Mouse (Mus musculus) hindbrain, embryonic 13.5 days (tissue): ENCODE measurements around the gene Bysl. TPM values are rescaled to one million over a fixed set of nuclear protein-coding genes. Genes with fewer than 3 reads are reported as not detected.
"Not testable (repeated sequence)": the region's sequence is repeated elsewhere in the genome, so short reads cannot be mapped to it uniquely, and the experiment has no call there.

Source experiments
- ATAC-seq: fragments of 200-750 bp; cut with Nextera tagmentation; 2 replicates; pipeline ENCODE4 v1.8.0; 2017; ENCODE audit warnings: moderate TSS enrichment; ENCODE audit not compliant: low FRiP score
- H3K27ac ChIP-seq: fragments of 300-500 bp; sonication (generic); 2 replicates; pipeline ENCODE4 v1.5.1; 2015; ENCODE audit warnings: inconsistent platforms, mild to moderate bottlenecking, moderate library complexity
- H3K27me3 ChIP-seq: fragments of 300-500 bp; sonication (generic); 2 replicates; pipeline ENCODE4 v1.6.1; 2015; ENCODE audit warnings: mild to moderate bottlenecking, inconsistent platforms
- H3K36me3 ChIP-seq: fragments of 300-500 bp; sonication (generic); 2 replicates; pipeline ENCODE4 v1.6.1; 2015; ENCODE audit warnings: mild to moderate bottlenecking, inconsistent platforms
- H3K4me1 ChIP-seq: fragments of 300-500 bp; sonication (generic); replicated peaks from 2 replicates; pipeline ENCODE4 v1.6.1; 2015; ENCODE audit warnings: inconsistent platforms
- H3K4me2 ChIP-seq: fragments of 300-500 bp; sonication (generic); 2 replicates; pipeline ENCODE4 v1.6.1; 2015; ENCODE audit warnings: inconsistent platforms, mild to moderate bottlenecking, moderate library complexity
- H3K4me3 ChIP-seq: fragments of 300-500 bp; sonication (generic); 2 replicates; pipeline ENCODE4 v1.5.1; 2015; ENCODE audit warnings: mild to moderate bottlenecking, inconsistent platforms
- H3K9ac ChIP-seq: fragments of 300-500 bp; sonication (generic); 2 replicates; pipeline ENCODE4 v1.6.1; 2015; ENCODE audit warnings: mild to moderate bottlenecking, inconsistent platforms
- H3K9me3 ChIP-seq: fragments of 300-500 bp; sonication (generic); 2 replicates; pipeline ENCODE4 v1.6.1; 2016; ENCODE audit warnings: inconsistent platforms
- WGBS: fragments of 180-500 bp; shearing (Covaris S2); methylation state at CpG from one replicate; pipeline ENCODE4 v1.1.7; 2015; 5-methylcytosine and 5-hydroxymethylcytosine counted together
- polyA plus RNA-seq: library from polyadenylated mRNA; unstranded; fragments of >200 nt; fragmentation: Nextera tagmentation; extraction: Ambion mirVana; gene quantifications from 2 replicates; pipeline ENCODE4 v1.2.1, GENCODE M21; 2015

Bysl gene
- polyA plus RNA-seq, 1 experiment from 2014 or later, result 33.9 TPM

GRCm38 (mm10) chr17:47616119-47616518 is 4.8 kb upstream of the Bysl start:
- peaks cover 19% of the 10 kb centered on the region for H3K4me1 ChIP-seq
- H3K9ac ChIP-seq, result no peak overlapping the region
- peaks cover 44% of the 10 kb centered on the region for H3K36me3 ChIP-seq
- H3K9me3 ChIP-seq, result no peaks in the 10 kb centered on the region
- 97% methylated on average over 8 of the region's 8 CpGs for WGBS
- no peak for ATAC-seq
- H3K27ac ChIP-seq, result no peak overlapping the region
- no peaks in the 10 kb centered on the region for H3K27me3 ChIP-seq
- no peak overlapping the region for H3K4me2 ChIP-seq
- no peak overlapping the region for H3K4me3 ChIP-seq

- Histone ChIP-seq H3K4me3 (no peak overlapping the region), H3K4me1 (peaks cover 36% of the 10 kb centered on the region), H3K36me3 (peaks cover 40% of the 10 kb centered on the region), H3K27me3 (no peaks in the 10 kb centered on the region), H3K27ac (no peak overlapping the region), H3K9ac (no peak overlapping the region), H3K4me2 (no peak overlapping the region), H3K9me3 (no peaks in the 10 kb centered on the region)
- no peak for ATAC-seq
- 92% methylated on average over 1 of the region's 1 CpGs for WGBS
Observed at GRCm38 (mm10) chr17:47614018-47614417, 2.7 kb upstream of the Bysl start.

DNA sequence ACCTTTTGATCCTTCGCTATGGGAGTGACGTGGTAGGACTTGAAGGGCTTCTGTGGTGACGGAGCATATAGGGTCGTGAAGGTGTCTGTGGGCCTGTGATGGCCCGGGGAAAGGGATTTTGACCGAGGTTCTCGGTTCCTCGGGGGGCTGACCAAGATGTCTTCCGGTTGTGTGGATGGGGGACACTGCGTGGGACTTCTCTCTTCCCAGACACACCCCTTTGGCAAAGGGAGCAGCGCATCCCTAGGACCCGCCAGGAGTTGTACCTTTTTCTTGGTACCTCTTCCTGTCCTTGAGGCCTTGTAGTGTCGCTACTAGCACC is 330 bp upstream of the Bysl start:
- Histone ChIP-seq H3K36me3 (peaks cover 44% of the 10 kb centered on the region), H3K4me3 (peak overlapping the region; percentile 85), H3K4me2 (peak overlapping the region; percentile 96), H3K4me1 (peaks cover 39% of the 10 kb centered on the region), H3K9ac (peak overlapping the region; percentile 85), H3K27me3 (no peaks in the 10 kb centered on the region), H3K9me3 (no peaks in the 10 kb centered on the region), H3K27ac (peak overlapping the region; percentile 77; the same call in 1 of the 2 replicates)
- no peak; the same call in 1 of the 2 replicates for ATAC-seq
- WGBS, result 0% methylated on average over 13 of the region's 13 CpGs

DNA sequence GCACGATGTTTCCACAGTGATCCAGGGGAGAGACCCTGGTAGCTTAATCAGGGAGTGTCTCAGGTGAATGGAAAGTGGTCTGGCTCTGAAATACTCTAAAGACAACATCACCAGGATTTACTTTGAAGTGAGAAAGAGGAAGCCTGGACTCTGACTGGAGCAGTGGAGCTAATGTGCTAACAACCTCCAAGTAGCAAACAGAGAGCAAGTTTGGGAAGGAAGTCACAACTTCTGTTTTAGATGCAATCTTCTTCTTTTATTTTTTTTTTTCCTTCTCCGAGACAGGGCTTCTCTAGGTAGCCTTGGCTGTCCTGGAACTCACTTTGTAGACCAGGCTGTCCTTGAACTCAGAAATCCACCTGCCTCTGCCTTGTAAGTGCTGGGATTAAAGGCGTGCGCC is 2.1 kb downstream of the Bysl start:
- H3K4me1 ChIP-seq, result peaks cover 39% of the 10 kb centered on the region

GRCm38 (mm10) chr17:47606220-47606619 is 5.1 kb downstream of the Bysl start:
- WGBS, result 79% methylated on average over 5 of the region's 5 CpGs
- Histone ChIP-seq H3K4me1 (peaks cover 20% of the 10 kb centered on the region), H3K36me3 (peaks cover 77% of the 10 kb centered on the region), H3K4me3 (no peak overlapping the region), H3K9ac (no peak overlapping the region), H3K27ac (no peak overlapping the region), H3K4me2 (no peak overlapping the region), H3K27me3 (no peaks in the 10 kb centered on the region), H3K9me3 (no peaks in the 10 kb centered on the region)
- ATAC-seq, result no peak

More for the DNA sequence above, 2.1 kb downstream of the Bysl start:
- no peak overlapping the region for H3K4me2 ChIP-seq
- no peak overlapping the region for H3K27ac ChIP-seq
- peaks cover 53% of the 10 kb centered on the region for H3K36me3 ChIP-seq
- ATAC-seq, result no peak
- no peaks in the 10 kb centered on the region for H3K27me3 ChIP-seq
- no peaks in the 10 kb centered on the region for H3K9me3 ChIP-seq
- no peak overlapping the region for H3K9ac ChIP-seq
- H3K4me3 ChIP-seq, result no peak overlapping the region
- WGBS, result 93% methylated on average over 4 of the region's 4 CpGs

- Histone ChIP-seq H3K4me3 (no peak overlapping the region), H3K36me3 (peaks cover 86% of the 10 kb centered on the region)
Observed at GRCm38 (mm10) chr17:47602289-47602688, 9.0 kb downstream of the Bysl start.

GRCm38 (mm10) chr17:47601389-47601755 is 9.9 kb downstream of the Bysl start:
- 90% methylated on average over 10 of the region's 10 CpGs for WGBS
- H3K4me3 ChIP-seq, result no peak overlapping the region
- no peak overlapping the region for H3K4me2 ChIP-seq
- no peak overlapping the region for H3K27ac ChIP-seq
- peaks cover 77% of the 10 kb centered on the region for H3K36me3 ChIP-seq
- H3K27me3 ChIP-seq, result no peaks in the 10 kb centered on the region
- no peaks in the 10 kb centered on the region for H3K9me3 ChIP-seq
- no peak overlapping the region for H3K9ac ChIP-seq
- ATAC-seq, result no peak
- peaks cover 19% of the 10 kb centered on the region for H3K4me1 ChIP-seq

More at GRCm38 (mm10) chr17:47602289-47602688, 9.0 kb downstream of the Bysl start:
- H3K9ac ChIP-seq, result no peak overlapping the region
- WGBS, result 93% methylated on average over 11 of the region's 11 CpGs
- ATAC-seq, result no peak
- H3K9me3 ChIP-seq, result no peaks in the 10 kb centered on the region
- no peak overlapping the region for H3K27ac ChIP-seq
- H3K4me2 ChIP-seq, result no peak overlapping the region
- H3K27me3 ChIP-seq, result no peaks in the 10 kb centered on the region
- peaks cover 10% of the 10 kb centered on the region for H3K4me1 ChIP-seq

DNA sequence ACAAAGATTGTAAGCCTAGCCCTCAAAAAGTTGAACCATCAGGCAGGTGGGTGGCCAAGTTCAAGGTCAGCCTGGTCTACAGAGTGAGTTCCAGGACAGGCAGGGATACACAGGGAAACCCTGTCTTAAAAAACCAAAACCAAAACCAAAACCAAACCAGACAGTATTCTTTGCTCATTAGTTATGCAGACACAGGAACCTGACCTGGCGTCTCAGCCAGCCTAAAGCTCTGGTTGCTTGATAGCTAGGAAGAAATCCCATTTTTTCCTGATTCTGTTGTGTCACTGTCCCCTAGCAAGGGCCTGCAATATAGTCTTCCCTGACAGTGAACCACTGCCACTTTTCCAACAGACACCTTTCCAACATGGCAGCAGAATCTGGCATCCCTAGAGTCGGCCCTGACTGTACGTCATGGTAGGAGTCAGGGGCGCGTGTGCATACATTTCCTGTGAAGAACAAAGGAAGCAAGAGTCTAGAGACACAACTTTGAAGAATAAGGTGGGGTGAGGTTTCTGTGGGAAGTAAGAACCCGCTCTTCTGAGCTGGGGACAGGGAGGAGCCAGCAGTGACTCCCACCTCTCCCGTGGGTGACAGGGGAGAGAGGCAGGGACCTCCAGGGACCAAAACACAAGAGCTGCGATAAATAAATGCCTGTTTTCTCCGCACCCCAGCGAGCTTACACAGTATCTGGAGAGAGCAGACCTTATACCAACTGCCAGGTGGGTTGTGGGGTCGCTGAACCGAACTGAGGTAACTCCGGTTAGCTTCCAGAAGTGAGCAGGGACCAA is 10.5 kb downstream of the Bysl start:
- Histone ChIP-seq H3K4me1 (peaks cover 25% of the 10 kb centered on the region), H3K36me3 (peaks cover 71% of the 10 kb centered on the region), H3K9me3 (no peaks in the 10 kb centered on the region), H3K9ac (no peak overlapping the region), H3K4me2 (no peak overlapping the region), H3K27me3 (0 out of 2 replicates have a peak, but pooled peaks cover 4% of the 10 kb centered on the region), H3K27ac (no peak overlapping the region), H3K4me3 (no peak overlapping the region)
- 86% methylated on average over 13 of the region's 13 CpGs for WGBS
- no peak for ATAC-seq

- H3K4me2 ChIP-seq, result no peak overlapping the region
- H3K27ac ChIP-seq, result no peak overlapping the region
- peaks cover 60% of the 10 kb centered on the region for H3K36me3 ChIP-seq
- no peak for ATAC-seq
- H3K4me3 ChIP-seq, result no peak overlapping the region
- no peak overlapping the region for H3K9ac ChIP-seq
- peaks cover 35% of the 10 kb centered on the region for H3K4me1 ChIP-seq
- 0 out of 2 replicates have a peak, but pooled peaks cover 4% of the 10 kb centered on the region for H3K27me3 ChIP-seq
- 81% methylated on average over 11 of the region's 11 CpGs for WGBS
- H3K9me3 ChIP-seq, result no peaks in the 10 kb centered on the region
Observed at GRCm38 (mm10) chr17:47599511-47600297, 11.6 kb downstream of the Bysl start.

GRCm38 (mm10) chr17:47598580-47599304 is 12.6 kb downstream of the Bysl start:
- H3K27me3 ChIP-seq, ATAC-seq, H3K4me2 ChIP-seq, H3K4me3 ChIP-seq, H3K9me3 ChIP-seq, H3K9ac ChIP-seq, H3K27ac ChIP-seq: not testable (repeated sequence)
- WGBS, result 87% methylated on average over 10 of the region's 10 CpGs
- Histone ChIP-seq H3K4me1 (peaks cover 45% of the 10 kb centered on the region), H3K36me3 (peaks cover 50% of the 10 kb centered on the region)

DNA sequence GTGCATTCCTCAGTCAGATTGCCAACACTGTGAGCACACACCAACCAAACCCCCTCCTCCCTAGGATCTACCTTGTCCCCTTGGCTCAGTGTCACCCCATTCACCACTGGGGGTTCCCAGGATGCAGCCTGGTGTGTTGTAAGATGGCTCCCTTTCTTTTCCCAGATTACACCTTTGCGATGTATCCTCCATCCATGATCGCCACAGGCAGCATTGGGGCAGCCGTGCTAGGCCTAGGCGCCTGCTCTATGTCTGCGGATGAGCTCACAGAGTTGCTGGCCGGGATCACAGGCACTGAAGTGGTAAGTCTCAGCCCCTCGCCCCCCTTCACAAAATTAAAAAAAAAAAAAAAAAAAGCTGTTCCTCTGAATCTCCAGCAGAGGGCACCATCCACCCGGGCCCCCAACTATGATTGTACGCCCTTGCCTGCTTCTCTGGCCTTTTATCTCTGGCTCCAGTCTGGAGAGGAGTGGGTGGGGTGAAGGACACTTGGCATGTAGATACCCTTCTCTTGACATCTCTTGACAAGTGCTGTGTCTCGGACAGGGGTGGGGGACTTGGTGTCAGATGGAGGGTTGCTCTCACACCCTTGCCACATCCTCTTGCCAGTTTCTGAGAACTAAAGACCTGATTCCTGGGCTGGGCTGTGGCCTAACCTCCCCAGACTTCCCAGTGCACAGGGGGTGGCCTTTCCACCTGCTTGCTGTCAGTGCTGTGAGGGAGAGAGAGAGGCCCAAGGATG is 13.3 kb downstream of the Bysl start:
- H3K27me3 ChIP-seq, result 0 out of 2 replicates have a peak, but pooled peaks cover 4% of the 10 kb centered on the region
- no peak overlapping the region for H3K27ac ChIP-seq
- 33% methylated on average over 10 of the region's 10 CpGs for WGBS
- H3K4me3 ChIP-seq, result no peak overlapping the region
- H3K9ac ChIP-seq, result 0 out of 2 replicates have a peak overlapping the region, but pooled peaks have one; percentile 46
- no peaks in the 10 kb centered on the region for H3K9me3 ChIP-seq
- no peak overlapping the region for H3K4me2 ChIP-seq
- no peak for ATAC-seq
- peaks cover 45% of the 10 kb centered on the region for H3K36me3 ChIP-seq
- peaks cover 48% of the 10 kb centered on the region for H3K4me1 ChIP-seq
